Mouse (Mus musculus) CH12.LX (cell line): ENCODE results near the gene C3.

Experiments
- E2F4 ChIP-seq: IDR thresholded peaks from 2 replicates; pipeline ENCODE4 v1.6.1; 2011; ENCODE audit warnings: low read depth, low read length, improper control_type of control experiment; ENCODE audit not compliant: insufficient replicate concordance
- SMC3 ChIP-seq: IDR thresholded peaks from 2 replicates; pipeline ENCODE4 v1.6.1; 2011; ENCODE audit warnings: low read depth, low read length, improper control_type of control experiment
- USF1 ChIP-seq: IDR thresholded peaks from 2 replicates; pipeline ENCODE4 v1.6.1; 2014; ENCODE audit warnings: low read depth, mild to moderate bottlenecking, inconsistent platforms, low read length, improper control_type of control experiment

- no peak for TF ChIP-seq USF1
- no peak for TF ChIP-seq E2F4
- no peak for TF ChIP-seq SMC3
Observed at GRCm38 (mm10) chr17:57237181-57237580, 9.2 kb upstream of the C3 start.
